Mouse (Mus musculus) WW6 (cell line): ENCODE data around the gene Gpr162.
A peak's percentile ranks its signal among the peaks of the same experiment; 100 is the strongest.

Experiments
- DNase-seq: peaks from one replicate; pipeline ENCODE4 v3.0.0-alpha.2; 2013; ENCODE audit warnings: low read depth, low spot score

Gpr162 gene

DNA sequence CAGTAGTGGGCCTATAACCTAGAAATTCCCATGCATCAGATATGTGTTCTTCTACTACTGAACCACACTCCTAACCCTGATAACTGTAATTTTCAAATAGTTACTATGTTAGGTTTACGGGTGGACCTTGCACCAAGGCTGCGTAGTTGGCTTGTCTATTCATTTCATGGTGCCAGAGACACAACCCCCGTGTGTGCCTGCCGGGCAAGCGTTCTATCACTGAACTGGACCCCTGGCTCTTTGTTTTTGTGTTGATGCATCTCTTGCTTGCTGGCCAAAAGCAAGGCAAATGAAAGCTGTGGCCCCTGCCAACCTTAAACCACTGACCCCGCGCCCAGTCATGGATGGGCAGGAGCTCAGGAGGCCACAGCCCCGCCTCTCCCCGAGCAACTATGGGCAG, 18.0 kb upstream of the Gpr162 start:
- DNase-seq, result no peak

DNA sequence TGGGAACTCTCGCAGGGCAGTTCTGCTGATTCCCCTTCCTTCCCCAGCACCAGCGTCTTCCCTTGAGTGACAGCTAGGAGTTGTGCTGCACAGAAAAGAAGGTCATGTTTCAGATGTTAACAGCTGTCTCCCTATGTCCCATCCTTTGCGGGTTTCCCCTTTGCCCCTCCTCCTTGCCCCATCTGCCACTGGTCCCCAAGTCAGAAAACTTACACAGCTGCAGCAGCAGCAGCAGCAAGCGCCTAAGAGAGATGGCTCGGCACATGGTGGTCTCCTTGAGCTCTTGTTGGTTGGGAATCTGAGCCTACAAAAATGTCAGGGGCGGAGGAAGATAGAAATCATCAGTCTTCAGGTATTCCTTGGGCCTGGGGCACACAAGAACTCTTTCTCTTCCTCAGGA, 15.6 kb upstream of the Gpr162 start:
- DNase-seq, result no peak

DNA sequence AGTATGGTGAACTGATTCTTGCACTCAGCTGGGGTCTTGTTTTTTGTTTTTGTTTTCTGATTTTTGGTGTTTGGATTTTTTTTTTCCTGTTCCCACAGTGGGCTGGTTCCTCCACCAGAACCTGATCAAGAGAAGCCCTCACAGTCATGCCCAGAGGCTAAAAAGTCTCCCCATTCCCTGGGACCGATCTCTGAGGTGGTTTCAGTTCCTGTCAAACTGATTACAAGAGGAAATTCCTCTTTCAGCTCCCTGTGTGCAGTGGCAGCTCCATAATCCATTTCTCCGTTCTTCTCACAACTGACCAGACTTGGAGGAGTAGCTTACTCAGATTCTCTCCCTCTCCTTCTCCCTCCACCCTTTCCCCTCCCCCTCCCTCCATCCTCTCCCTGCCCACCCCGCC, 10.6 kb upstream of the Gpr162 start:
- DNase-seq, result no peak

DNA sequence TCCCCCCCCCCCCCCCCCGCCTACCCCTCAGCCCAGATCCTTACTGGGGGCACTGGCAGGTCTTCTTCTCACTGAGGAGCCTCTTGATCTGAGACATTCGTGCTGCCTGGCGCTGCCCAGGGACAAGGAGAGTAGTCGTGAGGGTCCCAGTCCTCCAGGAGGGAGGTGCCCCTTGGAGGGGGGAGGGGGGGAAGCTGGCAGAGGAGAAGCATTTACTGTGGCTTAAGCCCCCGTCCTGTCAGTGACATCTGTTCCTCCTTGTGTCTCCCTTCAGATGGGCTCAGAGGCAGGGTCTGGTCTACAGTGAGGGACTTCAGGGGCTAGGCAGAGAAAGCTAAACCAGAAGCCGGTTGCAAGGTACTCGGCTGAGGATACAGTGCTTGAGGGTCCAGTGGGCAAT, 2.8 kb upstream of the Gpr162 start:
- no peak for DNase-seq

DNA sequence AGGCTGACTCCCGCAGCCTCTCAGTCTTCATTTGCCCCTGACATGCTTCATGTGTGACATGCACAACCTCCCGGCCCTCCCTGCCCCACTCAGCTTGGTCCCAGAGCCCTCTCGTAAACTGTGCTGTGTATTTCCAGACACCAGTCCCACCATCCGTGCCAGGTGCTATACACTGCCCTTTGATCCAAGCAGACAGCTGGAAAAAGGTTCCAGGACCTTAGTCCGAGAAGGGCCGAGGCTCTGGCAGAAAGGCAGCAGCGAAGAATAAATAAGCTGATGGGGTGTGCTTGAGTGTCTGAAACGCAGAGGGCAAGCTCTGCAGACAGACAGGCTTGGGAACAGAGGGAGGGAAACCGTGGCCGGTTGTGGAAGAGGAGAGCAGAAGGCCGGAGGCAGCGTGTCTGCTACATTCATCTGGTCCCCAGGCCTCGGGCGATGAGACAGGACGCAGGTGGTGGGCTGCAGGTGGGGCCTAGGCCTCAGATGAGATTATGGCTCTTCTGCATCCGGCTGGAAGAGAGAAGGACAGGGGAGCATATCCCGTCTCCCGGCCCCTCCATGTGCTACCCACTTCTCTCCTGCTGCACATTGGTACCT, 2.1 kb upstream of the Gpr162 start:
- DNase-seq, result no peak

DNA sequence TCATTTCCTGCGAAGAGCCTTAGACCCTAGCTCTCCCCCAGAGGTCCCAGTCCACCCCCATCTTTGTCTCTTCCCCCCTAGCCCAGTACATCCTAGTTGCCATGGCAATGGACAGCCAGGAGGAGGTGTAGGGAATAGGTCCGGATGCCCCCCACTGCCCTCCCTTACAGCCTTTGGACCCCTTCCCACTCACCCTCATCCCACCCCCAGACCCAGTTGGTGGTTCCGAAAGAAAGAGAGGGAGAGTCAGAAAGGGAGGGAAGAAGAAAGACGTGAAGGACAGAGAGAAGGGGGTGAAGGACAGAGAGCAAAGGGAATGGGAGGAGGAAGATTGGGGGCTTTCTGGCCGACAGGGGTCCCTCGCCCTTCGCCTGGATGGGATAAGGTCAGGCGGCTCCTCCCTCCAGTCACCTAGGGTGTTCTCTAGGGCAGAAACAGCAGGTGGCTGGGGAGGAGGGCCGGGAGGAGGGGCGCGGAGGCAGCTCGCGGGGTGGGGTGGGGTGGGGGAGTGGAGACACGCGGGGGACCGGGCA, 592 bp downstream of the Gpr162 start:
- DNase-seq, result no peak

DNA sequence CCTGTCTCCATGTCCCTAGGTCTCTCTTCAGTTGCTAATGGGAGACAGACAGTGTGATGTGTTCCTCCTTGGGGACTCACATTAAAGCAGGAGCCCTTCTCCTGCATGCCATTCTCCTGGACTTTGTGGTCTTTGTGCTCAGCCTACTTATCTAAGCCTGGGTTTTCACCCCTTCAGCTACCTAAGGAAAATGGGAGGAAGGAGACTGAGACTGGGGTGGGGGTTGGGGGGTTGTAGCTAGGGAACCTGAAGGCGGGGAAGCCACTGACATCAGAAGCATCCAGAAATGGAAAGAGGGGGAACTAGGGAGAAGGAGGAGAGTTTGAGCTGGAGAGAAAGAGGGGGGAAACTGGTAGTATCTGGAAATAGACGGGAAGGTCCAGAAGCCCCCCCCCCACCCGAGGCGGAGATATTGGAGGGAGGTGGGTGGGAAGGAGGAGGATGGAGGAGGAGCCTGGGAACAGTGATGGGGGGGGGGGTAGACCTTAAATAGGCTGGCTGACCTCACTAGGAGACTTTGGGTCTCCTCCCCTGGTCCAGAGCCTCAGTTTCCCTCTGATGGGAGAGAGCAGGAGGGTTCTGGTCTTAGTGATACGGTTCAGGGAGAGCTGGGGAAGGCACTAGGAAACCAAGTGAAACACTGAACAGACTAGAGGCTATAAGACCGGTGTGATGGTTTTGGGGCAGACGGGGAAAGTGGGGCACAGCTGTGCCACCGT, 1.2 kb downstream of the Gpr162 start:
- DNase-seq, result no peak

DNA sequence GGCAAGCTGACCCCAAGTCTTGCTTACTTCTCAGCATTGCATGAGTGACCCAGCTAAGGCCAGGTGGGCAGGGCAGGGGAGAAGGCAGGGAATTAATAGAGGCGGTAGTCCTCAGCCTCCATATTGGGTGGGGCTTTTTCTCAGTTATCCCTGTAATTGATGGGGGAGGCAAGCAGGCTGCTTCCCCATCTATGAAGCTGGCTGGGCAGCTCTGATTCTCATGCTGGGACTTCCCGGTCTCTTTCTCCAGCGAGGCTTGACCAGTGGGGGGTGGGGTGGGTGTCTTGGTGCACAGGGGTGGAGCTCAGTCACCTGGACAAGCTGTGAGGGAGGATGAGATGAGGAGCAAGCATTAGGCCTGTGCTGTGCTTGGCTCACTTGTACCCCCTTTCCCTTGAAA, 2.0 kb downstream of the Gpr162 start:
- DNase-seq, result no peak

DNA sequence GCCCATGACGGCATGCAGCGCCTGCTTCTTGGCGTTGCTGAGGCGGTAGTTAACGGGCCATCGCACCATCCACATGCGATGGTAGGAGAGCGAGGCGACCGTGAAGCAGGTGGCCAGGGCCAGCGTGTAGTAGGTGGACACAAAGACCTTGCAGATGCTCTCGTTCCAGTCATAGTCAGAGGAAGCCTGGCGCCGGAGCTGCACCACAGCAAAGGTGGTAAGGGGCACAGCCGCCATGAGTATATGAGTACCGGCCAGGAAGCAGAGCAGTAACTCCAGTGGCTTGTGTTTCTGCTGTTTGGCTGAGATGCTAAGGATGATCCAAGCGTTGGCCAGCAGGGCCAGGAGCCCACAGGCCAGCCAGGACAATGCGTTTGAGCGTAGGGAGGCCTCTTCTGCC, 2.5 kb downstream of the Gpr162 start:
- no peak for DNase-seq

DNA sequence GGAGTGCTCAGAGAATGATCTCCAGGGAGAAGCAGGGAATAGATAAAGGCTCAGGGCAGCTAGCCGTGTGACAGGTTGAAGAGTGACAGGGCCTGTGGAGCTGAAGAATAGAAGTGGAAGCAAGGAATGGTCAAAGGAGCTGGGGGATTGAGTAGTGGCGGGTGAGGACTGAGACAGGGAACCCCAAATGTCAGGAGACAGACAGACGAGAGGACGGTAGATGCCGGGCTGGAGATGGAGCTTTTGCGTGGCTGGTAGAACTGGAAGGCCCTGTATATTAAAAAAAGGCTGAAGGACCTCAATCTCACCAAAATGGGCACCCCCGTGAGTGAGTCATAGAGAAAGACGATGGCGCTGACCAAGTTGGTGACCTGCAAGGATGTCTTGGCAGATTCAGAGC, 3.3 kb downstream of the Gpr162 start:
- DNase-seq, result no peak

DNA sequence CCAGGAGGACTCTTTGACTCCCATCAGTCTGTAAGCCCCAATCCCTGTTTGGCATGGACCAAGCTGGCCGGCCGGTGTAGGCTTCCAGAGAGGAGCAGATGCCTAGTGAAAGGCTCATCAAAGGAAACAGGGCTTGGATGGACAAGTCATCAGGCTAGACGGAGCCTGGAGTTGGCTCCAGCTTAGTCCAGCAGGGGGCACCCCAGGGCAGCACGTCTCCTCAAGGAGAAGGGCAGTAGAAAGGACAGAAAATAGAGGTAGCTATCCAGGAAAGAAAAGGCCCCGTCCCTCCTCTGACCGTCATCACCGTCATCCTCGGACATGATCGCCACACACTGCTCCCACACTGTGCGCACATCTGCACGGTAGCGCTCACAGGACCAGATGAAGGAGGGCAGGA, 4.1 kb downstream of the Gpr162 start:
- peak; percentile 67 for DNase-seq

DNA sequence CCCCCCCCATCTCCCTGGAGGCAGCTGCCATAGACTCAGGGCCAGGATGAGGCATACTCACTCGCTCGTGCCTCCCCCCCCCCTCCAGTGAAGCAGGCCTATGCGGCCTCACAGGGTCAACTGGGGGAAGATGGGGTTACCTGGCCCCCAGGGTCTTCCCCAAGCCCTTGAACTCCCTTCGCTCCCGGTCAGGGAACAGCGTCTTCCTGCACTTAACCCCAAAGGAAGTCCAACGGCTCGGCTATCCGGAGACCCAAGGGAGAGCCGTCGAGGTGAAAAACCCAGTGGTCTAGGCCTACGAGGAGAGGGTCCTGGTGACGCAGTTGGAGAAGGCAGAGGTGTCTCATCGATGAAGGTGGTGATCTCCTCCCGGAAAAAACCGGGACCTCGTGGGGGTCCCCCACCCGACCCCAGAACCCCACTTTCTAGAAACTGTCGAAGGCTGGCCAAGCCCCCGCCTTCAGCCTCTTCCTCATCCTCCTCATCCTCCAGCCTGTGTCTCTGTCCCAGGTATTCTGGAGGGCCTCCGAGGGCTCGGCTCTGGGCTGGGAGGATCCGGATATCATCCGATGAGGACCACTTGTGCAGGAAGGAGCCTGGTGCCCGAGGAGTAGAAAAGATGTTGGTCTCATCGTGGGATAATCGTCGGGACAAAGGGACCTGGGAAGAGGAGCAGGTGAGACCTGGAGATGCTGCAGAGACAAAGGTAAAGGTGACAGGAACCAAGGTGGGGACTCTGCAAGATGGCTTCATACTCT, 5.0 kb downstream of the Gpr162 start:
- no peak for DNase-seq

DNA sequence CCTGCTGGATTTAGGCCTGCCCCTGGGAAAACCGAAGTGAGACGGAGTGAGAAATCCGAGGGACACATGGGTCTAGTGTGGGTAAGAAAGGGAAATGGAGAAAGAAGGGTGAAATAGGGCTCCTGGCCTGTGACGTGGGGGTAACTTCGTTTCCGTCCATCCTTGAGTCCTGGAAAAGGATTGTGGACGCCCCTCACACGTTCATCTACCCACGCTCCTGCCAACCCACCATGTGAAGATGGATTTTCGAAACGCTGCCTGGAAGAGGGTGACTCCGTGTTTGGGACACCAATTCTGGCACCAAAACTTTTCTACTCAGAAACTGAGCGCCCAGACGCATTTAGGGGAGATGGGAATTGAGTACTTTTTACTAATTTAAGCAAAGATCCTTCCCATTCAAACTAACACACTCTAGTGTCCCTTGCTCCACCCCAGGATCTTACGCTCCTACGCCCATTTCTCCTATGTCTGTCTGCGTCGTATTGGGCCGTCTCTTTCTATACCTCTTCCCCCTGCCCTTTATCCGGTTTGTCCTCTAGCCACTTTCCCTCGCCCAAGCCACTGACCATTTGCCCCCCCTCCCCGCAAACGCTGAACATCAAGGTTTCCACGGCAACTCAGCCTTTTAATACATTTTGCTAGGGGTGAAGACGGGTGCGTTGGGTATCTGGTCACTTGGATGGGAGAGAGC, 5.8 kb downstream of the Gpr162 start:
- no peak for DNase-seq

DNA sequence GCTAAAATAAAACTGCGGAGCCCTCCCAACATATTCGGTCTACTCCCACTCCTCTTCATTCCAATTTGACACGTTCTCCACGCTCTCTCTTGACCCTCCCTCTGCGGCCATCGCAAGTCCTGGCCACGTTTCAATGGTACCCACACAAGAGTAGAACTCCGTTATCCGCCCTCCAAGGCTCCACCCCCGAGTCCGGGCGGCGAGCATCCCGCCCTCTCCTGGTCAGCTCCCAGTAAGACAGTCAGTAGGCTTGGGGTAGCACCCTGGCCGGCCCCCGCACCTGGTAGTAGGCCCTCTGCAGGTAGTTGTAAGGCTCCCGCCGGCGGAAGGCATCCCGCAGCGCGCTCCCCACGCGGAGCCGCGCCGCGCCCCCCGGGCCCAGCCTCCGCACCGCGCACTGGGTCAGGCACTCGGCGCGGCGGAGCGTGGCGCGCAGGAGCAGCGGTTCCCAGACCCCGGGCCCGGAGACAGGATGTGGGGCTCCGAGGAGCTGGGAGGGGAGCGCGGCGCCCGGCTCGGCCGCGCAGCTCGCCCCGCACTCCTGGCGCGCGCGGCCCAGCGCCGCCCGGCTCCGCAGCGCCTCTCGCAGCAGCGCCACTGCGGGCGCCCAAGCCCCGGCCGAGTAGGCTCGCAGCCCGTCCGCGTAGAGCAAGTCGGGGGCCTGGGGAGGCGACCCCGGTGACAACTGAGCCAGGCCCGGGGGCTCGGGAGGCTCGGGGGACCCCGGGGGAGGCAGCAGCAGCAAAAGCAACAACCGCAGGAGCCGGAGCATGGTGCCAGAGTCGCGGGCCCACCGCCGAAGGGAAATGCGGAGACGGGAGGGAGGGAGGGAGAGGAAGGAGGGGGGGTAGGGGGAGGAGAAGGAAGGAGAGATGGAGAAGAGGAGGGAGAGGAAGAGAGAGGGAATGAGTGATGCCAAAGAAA, 6.6 kb downstream of the Gpr162 start, which contains the start of gene P3h3:
TSS of gene P3h3 (minus strand) at position 837 of the 924 bp plus-strand sequence.
- DNase-seq, result peak; percentile 89

DNA sequence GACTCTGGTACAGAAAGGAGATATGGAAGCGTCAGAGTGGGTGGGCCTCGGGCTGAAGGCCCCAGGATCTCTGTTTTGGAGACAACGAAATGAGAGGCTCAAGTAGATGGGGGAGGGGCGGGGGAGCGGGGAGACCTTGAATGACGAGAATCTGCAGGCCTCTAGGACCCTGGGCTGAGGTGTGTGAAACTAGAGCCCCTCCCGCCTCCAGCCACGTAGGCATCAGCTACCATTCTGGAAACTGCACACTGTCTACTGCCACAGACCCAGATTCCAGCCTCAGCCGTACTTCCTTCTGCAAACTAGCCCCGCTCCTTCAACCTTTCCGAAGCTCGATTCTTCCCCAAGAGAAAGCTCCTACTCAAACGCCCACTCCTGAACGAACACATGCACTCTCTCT, 7.5 kb downstream of the Gpr162 start:
- no peak for DNase-seq

DNA sequence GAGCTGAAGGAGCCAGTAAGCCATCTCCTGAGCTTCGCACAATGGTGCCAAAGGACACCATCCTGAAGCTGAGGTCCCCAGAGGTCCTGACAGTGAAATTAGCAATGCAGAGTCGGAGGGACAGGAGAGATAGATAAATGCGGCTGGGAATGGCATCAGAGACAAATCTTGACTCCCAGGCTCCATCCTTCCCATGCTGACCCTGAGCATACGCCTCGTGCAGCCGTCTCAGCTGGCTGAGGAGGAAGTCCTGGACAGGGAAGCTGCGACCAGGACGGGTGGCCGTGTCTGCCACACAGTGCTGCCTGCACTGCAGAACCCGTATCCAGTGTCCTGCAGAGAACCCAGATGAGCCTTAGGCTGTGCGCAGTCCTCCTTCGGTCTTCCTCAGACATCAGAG, 9.1 kb downstream of the Gpr162 start:
- no peak for DNase-seq

DNA sequence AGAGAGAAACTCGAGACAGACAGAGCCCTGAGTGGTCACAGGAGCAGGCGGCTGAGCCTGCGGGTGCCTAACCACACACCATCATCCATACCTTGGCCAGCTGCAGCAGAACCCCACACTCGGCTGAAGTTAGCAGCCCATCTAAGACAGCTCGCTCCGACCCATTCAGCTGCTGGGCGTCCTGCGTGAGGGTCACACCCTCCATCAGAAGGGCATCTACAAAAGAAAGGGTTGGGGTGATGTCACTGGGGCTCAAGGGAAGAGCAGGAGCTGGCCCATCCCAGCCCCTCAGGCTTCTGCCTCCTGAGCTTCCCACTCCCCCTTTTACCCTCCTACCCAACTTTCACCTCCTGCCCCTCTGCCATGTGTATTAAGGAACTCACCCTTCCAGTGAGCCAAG, 13.2 kb downstream of the Gpr162 start:
- peak; percentile 67 for DNase-seq

DNA sequence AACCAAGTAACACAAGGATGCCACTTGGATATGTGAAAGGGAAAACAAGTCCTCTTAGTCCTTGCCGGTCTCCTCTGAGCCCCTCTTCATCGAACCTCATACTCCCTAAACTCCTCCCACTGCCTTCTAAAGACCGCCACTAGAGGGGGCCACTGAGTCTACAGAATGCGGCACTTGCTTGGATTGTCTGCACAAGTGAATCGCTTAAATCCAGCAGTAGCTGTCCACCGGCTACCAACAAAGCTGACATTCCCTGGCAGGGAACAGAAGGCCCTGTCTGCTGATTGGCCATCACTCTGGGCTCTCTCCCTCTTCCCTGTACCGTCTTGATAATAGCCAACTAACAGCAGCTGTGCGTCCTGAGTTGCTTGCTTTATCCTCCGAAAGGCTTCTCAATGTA, 16.5 kb downstream of the Gpr162 start:
- DNase-seq, result peak; percentile 93

DNA sequence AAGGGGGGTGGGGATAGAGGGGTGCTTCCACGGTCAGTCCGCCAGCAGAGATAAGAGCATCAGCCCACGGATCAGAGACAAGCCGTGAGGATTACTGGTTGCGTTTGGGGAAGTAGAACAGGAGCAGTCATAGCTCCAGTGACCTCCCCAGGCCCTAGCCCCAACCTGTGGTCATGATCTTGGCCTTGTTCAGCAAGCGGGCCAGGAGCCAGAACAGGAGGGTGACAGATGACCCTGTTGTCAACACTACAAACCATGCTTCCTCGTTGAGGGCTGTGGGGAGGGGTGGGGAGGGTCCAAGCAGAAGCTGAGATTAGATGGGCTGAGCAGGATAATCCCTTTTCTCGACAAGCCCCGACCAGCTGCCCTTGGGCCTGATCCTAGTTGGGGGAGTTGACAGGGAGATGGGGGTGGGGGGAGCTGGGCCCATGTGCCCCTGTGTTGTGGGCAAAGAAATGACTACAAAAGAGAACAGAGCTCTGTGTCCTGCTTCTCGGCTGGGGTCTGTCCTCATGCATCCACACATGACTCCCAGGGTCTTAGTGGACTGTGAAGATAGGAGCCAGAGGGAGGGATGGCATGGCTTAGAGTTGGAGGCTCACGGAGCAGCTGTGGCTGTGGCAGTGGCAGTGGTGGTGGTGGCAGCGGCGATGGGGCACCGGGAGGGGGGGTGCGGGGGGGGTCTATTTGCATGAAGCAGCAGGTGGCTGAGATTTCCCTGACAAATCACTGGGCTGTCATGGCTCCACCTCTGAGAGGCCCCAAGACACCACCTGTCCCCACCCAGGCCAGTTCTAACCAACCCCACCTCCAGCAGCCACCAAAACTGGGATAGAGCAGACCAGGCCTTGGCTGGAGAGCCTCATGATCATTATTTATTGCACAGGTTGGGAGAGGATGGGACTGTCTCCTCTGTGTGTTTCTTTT, 23.3 kb downstream of the Gpr162 start, which contains the start of gene Gnb3:
TSS of gene Gnb3 (minus strand) at position 35 of the 927 bp plus-strand sequence.
- no peak for DNase-seq

DNA sequence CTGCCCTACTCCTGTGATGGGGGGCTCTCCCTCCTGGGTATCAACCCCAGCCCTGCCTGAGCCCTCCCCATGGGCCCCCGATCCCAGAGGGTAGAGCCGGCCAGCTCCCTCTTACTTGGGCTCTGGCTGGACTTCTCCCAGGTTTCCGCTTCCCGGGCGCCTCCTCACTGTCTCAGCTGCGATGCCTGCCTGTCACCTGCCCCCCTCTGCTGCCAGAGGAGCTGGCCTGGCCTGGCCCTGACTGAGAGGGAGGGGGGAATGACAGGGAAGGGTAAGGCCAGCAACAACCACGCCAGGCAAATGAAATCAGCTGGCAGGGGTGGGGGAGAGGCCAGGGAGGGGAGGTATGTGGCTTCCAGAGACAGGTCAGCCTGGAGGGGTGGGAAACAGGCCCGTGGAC, 24.0 kb downstream of the Gpr162 start:
- DNase-seq, result no peak
